Mouse (Mus musculus) MEL (cell line): Measurements from ENCODE around the gene Kctd13. TPM values are rescaled to one million over a fixed set of nuclear protein-coding genes. Genes with fewer than 3 reads are reported as not detected.
A peak's percentile ranks its signal among the peaks of the same experiment; 100 is the strongest.
"Not testable (repeated sequence)": the region's sequence is repeated elsewhere in the genome, so short reads cannot be mapped to it uniquely, and the experiment has no call there.

Experiments used
- DNase-seq: peaks from one replicate; pipeline ENCODE4 v3.0.0; 2011; ENCODE audit warnings: low read depth, low spot score
- H3K27ac ChIP-seq: 2 replicates; pipeline ENCODE4 v1.5.1; 2012; ENCODE audit warnings: low read depth, mild to moderate bottlenecking, control low read depth, low read length, moderate library complexity; ENCODE audit not compliant: control insufficient read depth
- H3K27me3 ChIP-seq, 2 experiments: fragments of 150-350 bp in 1 of 2; sonication (generic) in 1 of 2; 2 replicates each; pipeline ENCODE4 v1.6.1; 2012; ENCODE audit warnings: low read length in 2 of 2, mild to moderate bottlenecking in 2 of 2, improper control_type of control experiment in 1 of 2, moderate library complexity in 1 of 2; ENCODE audit not compliant: insufficient read depth in 2 of 2, control insufficient read depth in 1 of 2
- H3K36me3 ChIP-seq, 2 experiments: 2 replicates each; pipeline ENCODE4 v1.6.1; 2012 to 2014; ENCODE audit warnings: low read length in 2 of 2, improper control_type of control experiment in 1 of 2, inconsistent platforms in 1 of 2, mild to moderate bottlenecking in 1 of 2; ENCODE audit not compliant: insufficient read depth in 2 of 2, control insufficient read depth in 1 of 2
- H3K4me1 ChIP-seq, 2 experiments: fragments of 150-350 bp in 1 of 2; sonication (generic) in 1 of 2; 2 replicates each; pipeline ENCODE4 v1.6.1; 2012; ENCODE audit warnings: low read length in 2 of 2, improper control_type of control experiment in 1 of 2, mild to moderate bottlenecking in 1 of 2; ENCODE audit not compliant: insufficient read depth in 2 of 2, control insufficient read depth in 1 of 2
- H3K4me3 ChIP-seq, 2 experiments: fragments of 150-350 bp in 1 of 2; sonication (generic) in 1 of 2; 2 replicates each; pipeline ENCODE4 v1.5.1; 2012; ENCODE audit warnings: low read depth in 2 of 2, low read length in 2 of 2, mild to moderate bottlenecking in 2 of 2, moderate library complexity in 2 of 2, control low read depth in 1 of 2, improper control_type of control experiment in 1 of 2; ENCODE audit not compliant: control insufficient read depth in 1 of 2, insufficient read depth in 1 of 2
- H3K79me2 ChIP-seq: 2 replicates; pipeline ENCODE4 v1.6.1; 2012; ENCODE audit warnings: mild to moderate bottlenecking, low read length, moderate library complexity; ENCODE audit not compliant: control insufficient read depth, poor library complexity, insufficient read depth
- H3K9ac ChIP-seq: 2 replicates; pipeline ENCODE4 v1.6.1; 2012; ENCODE audit warnings: low read depth, mild to moderate bottlenecking, control low read depth, low read length, moderate library complexity; ENCODE audit not compliant: control insufficient read depth, poor library complexity, severe bottlenecking
- H3K9me3 ChIP-seq: fragments of 150-350 bp; sonication (generic); replicated peaks from 2 replicates; pipeline ENCODE4 v1.6.1; 2012; ENCODE audit warnings: mild to moderate bottlenecking, low read length, improper control_type of control experiment, moderate library complexity; ENCODE audit not compliant: insufficient read depth
- BHLHE40 ChIP-seq: IDR thresholded peaks from 2 replicates; pipeline ENCODE4 v1.6.1; 2012; ENCODE audit warnings: low read depth, mild to moderate bottlenecking, inconsistent platforms, low read length, improper control_type of control experiment, borderline replicate concordance
- CHD1 ChIP-seq: IDR thresholded peaks from 2 replicates; pipeline ENCODE4 v1.6.1; 2012; ENCODE audit warnings: low read depth, mild to moderate bottlenecking, inconsistent platforms, low read length, improper control_type of control experiment
- E2F4 ChIP-seq: IDR thresholded peaks from 2 replicates; pipeline ENCODE4 v1.6.1; 2011; ENCODE audit warnings: low read depth, low read length, improper control_type of control experiment, borderline replicate concordance
- ELF1 ChIP-seq: IDR thresholded peaks from 2 replicates; pipeline ENCODE4 v1.6.1; 2014; ENCODE audit warnings: low read depth, mild to moderate bottlenecking, inconsistent platforms, low read length, improper control_type of control experiment, moderate library complexity
- HCFC1 ChIP-seq: IDR thresholded peaks from 2 replicates; pipeline ENCODE4 v1.6.1; 2012; ENCODE audit warnings: low read depth, mild to moderate bottlenecking, inconsistent platforms, low read length, improper control_type of control experiment, moderate library complexity
- JUND ChIP-seq: IDR thresholded peaks from 2 replicates; pipeline ENCODE4 v1.6.1; 2011; ENCODE audit warnings: low read depth, mild to moderate bottlenecking, improper control_type of control experiment, low read length
- MAX ChIP-seq: IDR thresholded peaks from 2 replicates; pipeline ENCODE4 v1.6.1; 2011; ENCODE audit warnings: low read length, improper control_type of control experiment
- MAZ ChIP-seq: IDR thresholded peaks from 2 replicates; pipeline ENCODE4 v1.6.1; 2012; ENCODE audit warnings: low read depth, mild to moderate bottlenecking, inconsistent platforms, low read length, improper control_type of control experiment
- MEF2A ChIP-seq: IDR thresholded peaks from 2 replicates; pipeline ENCODE4 v1.6.1; 2014; ENCODE audit warnings: low read depth, mild to moderate bottlenecking, inconsistent platforms, low read length, improper control_type of control experiment; ENCODE audit not compliant: poor library complexity, insufficient replicate concordance, severe bottlenecking; ENCODE audit errors: extremely low read depth
- MYB ChIP-seq: IDR thresholded peaks from 2 replicates; pipeline ENCODE4 v1.6.1; 2011; ENCODE audit warnings: mild to moderate bottlenecking, low read depth, low read length, improper control_type of control experiment
- MYC ChIP-seq: IDR thresholded peaks from 2 replicates; pipeline ENCODE4 v1.6.1; 2011; ENCODE audit warnings: low read depth, mild to moderate bottlenecking, low read length, improper control_type of control experiment, moderate library complexity
- NELFE ChIP-seq: IDR thresholded peaks from 2 replicates; pipeline ENCODE4 v1.6.1; 2011; ENCODE audit warnings: low read depth, low read length, improper control_type of control experiment
- NRF1 ChIP-seq: IDR thresholded peaks from 2 replicates; pipeline ENCODE4 v1.6.1; 2014; ENCODE audit warnings: low read depth, mild to moderate bottlenecking, inconsistent platforms, low read length, improper control_type of control experiment, moderate library complexity; ENCODE audit not compliant: poor library complexity, insufficient read depth, severe bottlenecking
- POLR2A ChIP-seq, 2 experiments: IDR thresholded peaks; 2 replicates each; pipeline ENCODE4 v1.6.1; 2011 to 2012; ENCODE audit warnings: low read length in 2 of 2, mild to moderate bottlenecking in 2 of 2, control low read depth in 1 of 2, improper control_type of control experiment in 1 of 2, low read depth in 1 of 2, moderate library complexity in 1 of 2; ENCODE audit not compliant: control insufficient read depth in 1 of 2, insufficient read depth in 1 of 2, poor library complexity in 1 of 2
- POLR2AphosphoS2 ChIP-seq: IDR thresholded peaks from 2 replicates; pipeline ENCODE4 v1.6.1; 2011; ENCODE audit warnings: low read length, improper control_type of control experiment
- RAD21 ChIP-seq: IDR thresholded peaks from 2 replicates; pipeline ENCODE4 v1.6.1; 2011; ENCODE audit warnings: mild to moderate bottlenecking, low read depth, low read length, improper control_type of control experiment
- RCOR1 ChIP-seq: IDR thresholded peaks from 2 replicates; pipeline ENCODE4 v1.6.1; 2012; ENCODE audit warnings: low read depth, mild to moderate bottlenecking, inconsistent platforms, low read length, improper control_type of control experiment
- SIN3A ChIP-seq: IDR thresholded peaks from 2 replicates; pipeline ENCODE4 v1.6.1; 2012; ENCODE audit warnings: low read length, improper control_type of control experiment, inconsistent platforms
- SMC3 ChIP-seq: IDR thresholded peaks from 2 replicates; pipeline ENCODE4 v1.6.1; 2011; ENCODE audit warnings: low read depth, low read length, improper control_type of control experiment
- TBP ChIP-seq: IDR thresholded peaks from 2 replicates; pipeline ENCODE4 v1.8.0; 2011; ENCODE audit warnings: low read depth, low read length, improper control_type of control experiment
- USF1 ChIP-seq: IDR thresholded peaks from 2 replicates; pipeline ENCODE4 v1.6.1; 2014; ENCODE audit warnings: low read depth, mild to moderate bottlenecking, inconsistent platforms, low read length, improper control_type of control experiment, moderate library complexity
- USF2 ChIP-seq, 2 experiments: IDR thresholded peaks; 2 replicates each; pipeline ENCODE4 v1.6.1; 2011 to 2012; ENCODE audit warnings: improper control_type of control experiment in 2 of 2, low read length in 2 of 2, borderline replicate concordance in 1 of 2, inconsistent platforms in 1 of 2, low read depth in 1 of 2, mild to moderate bottlenecking in 1 of 2; ENCODE audit not compliant: insufficient read depth in 1 of 2
- ZMIZ1 ChIP-seq: IDR thresholded peaks from 2 replicates; pipeline ENCODE4 v1.6.1; 2012; ENCODE audit warnings: low read depth, mild to moderate bottlenecking, inconsistent platforms, low read length, improper control_type of control experiment, moderate library complexity
- polyA plus RNA-seq, 2 experiments: library from polyadenylated mRNA; stranded (reverse) in 1 of 2; unstranded in 1 of 2; fragments of >175 nt in 1 of 2; fragments of >200 nt in 1 of 2; gene quantifications; 2 replicates each; pipeline versions ENCODE4 v1.2.1 to v1.2.4; 2012; ENCODE audit warnings: low replicate concordance in 2 of 2, low read depth in 1 of 2; ENCODE audit not compliant: insufficient read length in 2 of 2, insufficient read depth in 1 of 2, missing spikeins in 1 of 2
- total RNA-seq: library from RNA; depleted of rRNA; stranded (reverse); fragments of 300-350 nt; gene quantifications from 2 replicates; pipeline ENCODE4 v1.2.3, GENCODE M21; 2012

Kctd13 gene
- total and polyA plus RNA-seq, 3 experiments, result 17.7 to 26.2 TPM; not detected in 1

GRCm38 (mm10) chr7:126898102-126898990 lies 30.3 kb upstream of the Kctd13 start:
- Histone ChIP-seq H3K79me2 (peaks cover 4% of the 10 kb centered on the region; the same call in 1 of the 2 replicates), H3K4me1 (peaks cover 4 to 12% of the 10 kb centered on the region in 2 experiments; a peak in 3 of 4 replicates), H3K36me3 (peaks cover 0 to 5% of the 10 kb centered on the region in 2 experiments; a peak in 2 of 4 replicates), H3K9me3 (no peaks in the 10 kb centered on the region), H3K27me3 (no peaks in the 10 kb centered on the region), H3K4me3 (peak overlapping the region; percentile 64 to 73), H3K9ac (peak overlapping the region; percentile 90), H3K27ac (peak overlapping the region; percentile 84)
- DNase-seq, result peak; percentile 94
- TF ChIP-seq E2F4 (no peak), BHLHE40 (no peak), ZMIZ1 (peak; percentile 15; the same call in 1 of the 2 replicates), RCOR1 (no peak), RAD21 (no peak), POLR2AphosphoS2 (no peak), ELF1 (no peak), SMC3 (no peak), MYB (no peak), TBP (peak; percentile 24; the same call in 1 of the 2 replicates), JUND (no peak), MEF2A (no peak), USF1 (0 out of 2 replicates have a peak, but pooled peaks have one; percentile 25), USF2 (IDR thresholded peaks at IDR 0.05; ENCODE audit: borderline replicate concordance in 1 of 2, insufficient read depth in 1 of 2, low read depth in 1 of 2, low read length in 2 of 2) (no peak), MYC (no peak), NELFE (peak; percentile 86), CHD1 (0 out of 2 replicates have a peak, but pooled peaks have one; percentile 3), SIN3A (peak; percentile 37; the same call in 1 of the 2 replicates), MAX (no peak), NRF1 (peak; percentile 93), MAZ (no peak; the same call in 1 of the 2 replicates), HCFC1 (peak; percentile 73), POLR2A (IDR thresholded peaks at IDR 0.05; ENCODE audit: control insufficient read depth in 1 of 2, insufficient read depth in 1 of 2, low read depth in 1 of 2, low read length in 2 of 2, poor library complexity in 1 of 2) (peak; percentile 72 to 73)

GRCm38 (mm10) chr7:126899781-126900180 lies 28.9 kb upstream of the Kctd13 start:
- not testable (repeated sequence) for DNase-seq, H3K79me2 ChIP-seq

More at GRCm38 (mm10) chr7:126899781-126900180, 28.9 kb upstream of the Kctd13 start:
- not testable (repeated sequence) for H3K4me3 ChIP-seq, H3K36me3 ChIP-seq, H3K9me3 ChIP-seq, H3K27me3 ChIP-seq, H3K27ac ChIP-seq, H3K9ac ChIP-seq
- H3K4me1 ChIP-seq, result peaks cover 4 to 12% of the 10 kb centered on the region in 2 experiments; a peak in 3 of 4 replicates
